Mouse (Mus musculus) spleen, adult 12 weeks (tissue): ENCODE results near the gene 4933407L21Rik.
"Not testable (repeated sequence)": the region's sequence is repeated elsewhere in the genome, so short reads cannot be mapped to it uniquely, and the experiment has no call there.

Experiments used
- DNase-seq: peaks from one replicate; pipeline ENCODE4 v3.0.0; 2022; ENCODE audit warnings: low spot score

The 4933407L21Rik gene

DNA sequence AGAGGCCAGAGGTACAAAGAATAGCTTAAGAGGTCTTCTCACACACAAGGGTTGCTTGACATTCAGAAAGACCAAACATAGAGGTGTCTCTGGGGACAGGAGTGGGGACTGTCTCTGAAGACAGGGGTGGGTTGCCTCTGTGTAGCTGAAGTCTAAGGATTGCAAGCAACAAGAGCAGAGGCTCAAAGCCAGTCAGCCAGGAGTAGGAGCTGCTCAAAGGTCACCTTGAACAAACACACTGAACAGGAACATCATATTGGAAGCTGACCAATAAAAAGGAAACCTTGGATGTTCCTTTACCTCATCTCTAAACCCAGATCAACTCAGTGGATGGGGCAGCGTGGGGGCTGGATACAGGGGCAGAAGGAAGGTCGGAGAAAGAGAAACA lies 31.6 kb downstream of the 4933407L21Rik start:
- DNase-seq, result no peak

DNA sequence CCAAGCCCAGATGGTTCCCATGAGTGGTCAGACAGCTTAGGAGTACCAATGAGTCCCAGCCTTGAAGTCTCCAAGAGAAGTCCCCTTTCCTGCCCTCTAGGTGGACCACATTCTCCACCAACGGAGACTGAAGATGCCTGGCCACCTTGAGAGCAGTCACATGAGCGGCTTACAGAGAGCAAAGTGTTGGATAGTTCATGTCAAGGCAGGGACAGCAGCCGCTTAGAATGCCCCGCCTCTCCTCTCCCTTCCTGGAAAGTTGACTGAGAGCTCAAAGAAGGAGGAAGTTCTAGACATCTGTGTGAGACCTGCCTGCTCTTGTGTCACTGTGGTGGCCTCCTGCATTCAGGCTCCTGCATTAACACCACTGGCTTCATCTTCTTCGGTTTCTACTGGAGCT lies 32.6 kb downstream of the 4933407L21Rik start, which contains the start of gene Gpr55:
Gene Gpr55, minus strand, starts transcription at position 135 of the 400 bp plus-strand sequence.
- DNase-seq, result no peak

DNA sequence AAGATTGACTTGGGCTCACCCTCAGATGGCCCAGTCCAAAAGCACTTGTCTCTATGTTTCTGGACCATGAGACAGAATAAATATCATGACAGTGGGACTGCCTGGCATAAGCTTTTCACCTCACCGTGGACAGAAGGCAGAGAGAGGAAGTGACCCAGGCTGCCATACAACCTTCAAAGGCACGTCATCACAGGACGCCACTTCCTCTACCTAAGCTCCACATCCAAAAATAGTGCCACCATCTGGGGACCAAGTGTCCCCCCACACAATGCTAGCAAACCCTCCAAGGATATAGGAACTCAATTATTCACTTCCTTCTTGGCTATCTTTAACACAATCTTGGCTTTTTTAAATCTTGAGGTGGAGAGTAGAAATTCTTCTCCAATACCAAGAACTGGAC lies 33.8 kb downstream of the 4933407L21Rik start:
- DNase-seq, result no peak

DNA sequence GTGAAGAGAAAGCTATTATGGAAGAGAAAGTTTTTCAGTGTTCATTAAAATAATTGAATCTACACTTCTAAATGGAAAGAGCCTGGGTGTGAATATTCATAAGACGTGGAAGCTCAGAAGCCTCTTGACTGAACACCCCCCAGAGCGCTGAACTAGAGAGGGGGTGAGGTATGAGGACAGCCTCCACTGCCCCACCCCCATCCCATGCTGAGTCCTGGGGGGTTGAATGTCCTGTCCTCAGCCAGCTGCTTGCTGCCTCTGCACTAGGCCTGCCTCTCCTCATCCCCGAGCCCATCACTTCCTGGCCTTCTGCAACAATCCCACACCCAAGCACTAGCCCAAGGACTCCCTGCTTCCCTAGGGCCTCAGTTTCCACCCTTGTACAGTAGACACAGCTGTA lies 37.6 kb downstream of the 4933407L21Rik start:
- no peak for DNase-seq

GRCm38 (mm10) chr1:85969081-85969480 lies 40.8 kb downstream of the 4933407L21Rik start:
- no peak for DNase-seq

GRCm38 (mm10) chr1:85969519-85969918 lies 41.2 kb downstream of the 4933407L21Rik start:
- DNase-seq, result no peak

- DNase-seq, result no peak
These were observed 42.8 kb downstream of the 4933407L21Rik start for GRCm38 (mm10) chr1:85971070-85971469.

DNA sequence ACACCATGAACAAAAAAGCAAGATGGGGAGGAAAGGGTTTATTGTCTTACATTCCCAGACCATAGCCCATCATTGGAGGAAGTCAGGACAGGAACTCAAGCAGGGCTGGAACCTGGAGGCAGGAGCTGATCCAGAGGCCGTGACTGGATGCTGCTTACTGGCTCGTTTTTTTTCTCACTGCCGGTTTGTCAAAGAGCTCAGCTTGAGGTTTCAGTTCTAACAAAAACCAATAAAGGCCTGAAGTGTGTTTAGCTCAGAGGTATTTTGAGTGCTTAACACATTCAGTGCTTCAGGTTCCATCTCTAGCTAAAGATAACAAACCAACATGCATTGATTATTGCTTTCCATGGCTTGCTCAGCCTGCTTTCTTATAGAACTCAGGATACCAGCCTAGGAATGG lies 44.1 kb downstream of the 4933407L21Rik start:
- DNase-seq, result no peak

DNA sequence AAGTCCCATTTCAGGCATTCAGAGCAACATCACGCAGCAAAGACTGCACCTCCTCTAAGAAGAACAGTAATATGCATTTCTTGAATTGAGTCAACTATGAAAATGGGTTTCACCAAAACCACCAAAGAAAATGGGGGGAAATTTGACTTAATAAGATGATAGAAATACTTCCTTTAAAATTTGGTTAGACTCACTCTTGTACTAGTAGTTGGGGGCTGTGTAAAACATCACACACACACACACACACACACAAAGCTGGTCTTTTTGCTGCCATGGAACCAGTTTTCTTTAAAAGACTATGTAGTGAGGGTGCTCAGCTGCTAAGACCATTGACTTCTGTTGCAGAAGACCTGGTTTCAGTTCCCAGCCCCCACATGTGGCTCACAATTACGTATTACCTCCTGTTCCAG lies 45.2 kb downstream of the 4933407L21Rik start:
- DNase-seq, result no peak

GRCm38 (mm10) chr1:85977709-85978108 lies 49.4 kb downstream of the 4933407L21Rik start:
- no peak for DNase-seq

- no peak for DNase-seq
These were observed 53.6 kb downstream of the 4933407L21Rik start for GRCm38 (mm10) chr1:85981738-85982357.

GRCm38 (mm10) chr1:85985784-85986183 lies 57.5 kb downstream of the 4933407L21Rik start:
- DNase-seq, result no peak

DNA sequence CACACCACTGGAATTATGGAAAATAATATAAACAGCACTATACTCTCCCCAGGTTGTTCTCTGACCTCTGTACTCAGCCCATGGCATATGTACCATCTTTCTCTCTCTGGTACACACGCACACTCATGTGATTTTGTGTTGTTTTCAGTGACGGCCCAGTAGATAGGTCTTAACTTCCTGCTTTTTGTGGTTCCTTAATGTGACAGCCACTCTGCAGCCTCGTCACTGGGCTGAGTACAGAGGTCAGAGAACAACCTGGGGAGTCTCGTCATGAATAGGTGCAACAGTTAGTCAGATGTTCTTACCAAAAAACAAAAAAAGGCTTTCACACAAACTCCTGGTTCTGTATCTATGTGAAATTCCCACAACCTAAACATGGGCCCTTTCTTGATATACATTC lies 60.1 kb downstream of the 4933407L21Rik start:
- DNase-seq, result no peak

DNA sequence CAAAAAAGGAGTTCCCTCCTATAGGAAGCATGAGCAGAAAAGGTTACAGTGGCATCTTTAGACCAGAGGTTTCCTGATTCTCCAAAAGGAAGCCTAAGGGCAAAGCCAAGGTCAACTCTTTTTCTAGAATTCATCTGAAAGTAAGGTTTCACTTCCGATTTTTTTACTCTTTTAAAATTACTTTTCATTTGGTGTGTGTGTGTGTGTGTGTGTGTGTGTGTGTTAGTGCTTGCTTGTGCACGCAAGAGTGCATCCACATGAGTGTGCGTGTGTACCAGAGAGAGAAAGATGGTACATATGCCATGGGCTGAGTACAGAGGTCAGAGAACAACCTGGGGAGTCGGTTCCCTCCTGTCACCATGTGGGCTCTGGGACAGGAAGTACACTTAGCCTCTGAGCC lies 60.6 kb downstream of the 4933407L21Rik start:
- DNase-seq, result not testable (repeated sequence)
